Mouse (Mus musculus) cerebellum, adult 2 months (tissue): ENCODE results near the gene Neurod4. TPM values are rescaled to one million over a fixed set of nuclear protein-coding genes. Genes with fewer than 3 reads are reported as not detected.

Experiments used
- DNase-seq, 2 experiments: peaks; one replicate each; pipeline ENCODE4 v3.0.0; 2021
- H3K27ac ChIP-seq: fragments of 200-500 bp; 2 replicates; pipeline ENCODE4 v1.5.1; 2012; ENCODE audit warnings: low read length, control low read depth, inconsistent platforms; ENCODE audit not compliant: insufficient read depth
- H3K27me3 ChIP-seq: fragments of 200-500 bp; 2 replicates; pipeline ENCODE4 v1.6.1; 2012; ENCODE audit warnings: inconsistent platforms, mild to moderate bottlenecking, low read length, moderate library complexity; ENCODE audit not compliant: control insufficient read depth, insufficient read depth
- H3K4me1 ChIP-seq: fragments of 200-500 bp; 2 replicates; pipeline ENCODE4 v1.6.1; 2011; ENCODE audit warnings: low read length; ENCODE audit not compliant: control insufficient read depth, insufficient read depth
- H3K4me3 ChIP-seq: fragments of 200-500 bp; replicated peaks from 2 replicates; pipeline ENCODE3; 2011; ENCODE audit warnings: mild to moderate bottlenecking, low read depth, low read length, control low read depth; ENCODE audit not compliant: insufficient read depth
- CTCF ChIP-seq: fragments of 200-500 bp; IDR thresholded peaks from 2 replicates; pipeline ENCODE4 v1.5.1; 2011; ENCODE audit warnings: low read depth, mild to moderate bottlenecking, control low read depth, low read length, moderate library complexity, borderline replicate concordance; ENCODE audit not compliant: insufficient read depth
- POLR2A ChIP-seq: fragments of 200-500 bp; IDR thresholded peaks from 2 replicates; pipeline ENCODE4 v1.6.1; 2011; ENCODE audit warnings: low read length, control low read depth, borderline replicate concordance; ENCODE audit not compliant: insufficient read depth
- WGBS: fragments of 180-500 bp; shearing (Covaris S2); methylation state at CpG from one replicate; pipeline ENCODE4 v1.1.7; 2018; 5-methylcytosine and 5-hydroxymethylcytosine counted together
- polyA plus RNA-seq: library from polyadenylated mRNA; depleted of rRNA; stranded (reverse); fragments of >200 nt; gene quantifications from 2 replicates; pipeline ENCODE4 v1.2.3, GENCODE M21; 2012

Neurod4 gene
- polyA plus RNA-seq, 1 experiment, result 0.38 TPM

DNA sequence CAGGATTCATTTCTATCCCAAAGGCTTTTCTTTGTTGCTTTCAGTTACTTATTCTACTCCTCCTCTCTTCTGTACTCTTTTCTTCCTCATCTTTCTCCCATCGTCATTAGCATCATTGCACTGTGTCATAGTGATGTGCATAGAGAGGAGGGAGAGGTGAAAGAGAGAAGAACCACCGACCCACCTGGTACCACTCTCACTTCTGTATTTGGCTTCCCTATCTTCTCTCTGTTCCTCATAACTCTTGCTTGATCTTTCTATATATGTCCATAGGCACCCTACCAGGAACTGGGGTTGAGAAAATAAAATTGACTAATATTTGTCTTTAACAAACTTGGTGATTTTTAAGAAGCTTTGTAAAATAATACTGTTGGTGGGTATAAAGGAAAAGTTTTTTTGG is 3.5 kb downstream of the Neurod4 start:
- no peaks in the 10 kb centered on the region for H3K4me1 ChIP-seq
- H3K4me3 ChIP-seq, result no peak overlapping the region
- DNase-seq, result no peak
- TF ChIP-seq CTCF (no peak), POLR2A (no peak)
- no peak overlapping the region for H3K27ac ChIP-seq
- H3K27me3 ChIP-seq, result no peaks in the 10 kb centered on the region
- WGBS, result 69% methylated on average over 2 of the region's 2 CpGs

DNA sequence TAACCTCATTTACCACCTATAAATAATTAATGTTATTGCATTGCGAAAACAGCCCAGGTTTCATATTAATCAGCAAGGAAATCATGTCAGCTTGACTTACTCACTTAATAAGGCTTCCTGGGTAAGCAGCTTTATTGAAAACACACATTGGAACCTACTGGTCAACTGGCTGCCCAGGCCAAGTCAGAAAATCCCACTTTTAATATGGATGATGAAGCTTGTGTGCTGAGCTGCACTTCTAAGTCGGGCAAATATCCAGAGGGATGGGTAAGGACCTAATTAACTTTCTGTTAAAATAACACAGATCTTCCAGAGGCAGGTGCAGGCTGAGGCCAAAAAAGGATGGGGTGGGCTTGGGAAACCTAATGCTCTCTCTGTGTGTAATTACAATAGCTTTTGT is 4.3 kb downstream of the Neurod4 start:
- no peaks in the 10 kb centered on the region for H3K4me1 ChIP-seq
- WGBS, result 52% methylated on average over 2 of the region's 2 CpGs
- no peak overlapping the region for H3K27ac ChIP-seq
- no peaks in the 10 kb centered on the region for H3K27me3 ChIP-seq
- no peak overlapping the region for H3K4me3 ChIP-seq
- no peak for TF ChIP-seq CTCF
- TF ChIP-seq POLR2A, result no peak
- DNase-seq, result no peak

GRCm38 (mm10) chr10:130263203-130263602 is 16.8 kb downstream of the Neurod4 start:
- peak; percentile 69 to 87 for DNase-seq
- WGBS, result 4% methylated on average over 4 of the region's 4 CpGs

GRCm38 (mm10) chr10:130259483-130259882 is 20.6 kb downstream of the Neurod4 start:
- WGBS, result 53% methylated on average over 1 of the region's 1 CpGs
- Histone ChIP-seq H3K27ac (no peak overlapping the region), H3K4me3 (no peak overlapping the region), H3K4me1 (peaks cover 6% of the 10 kb centered on the region; the same call in 1 of the 2 replicates), H3K27me3 (no peaks in the 10 kb centered on the region)
- DNase-seq, result no peak
- TF ChIP-seq POLR2A (no peak), CTCF (no peak)

More at GRCm38 (mm10) chr10:130263203-130263602, 16.8 kb downstream of the Neurod4 start:
- TF ChIP-seq POLR2A (no peak), CTCF (no peak)
- H3K27me3 ChIP-seq, result no peaks in the 10 kb centered on the region
- H3K4me3 ChIP-seq, result no peak overlapping the region
- peaks cover 6% of the 10 kb centered on the region; the same call in 1 of the 2 replicates for H3K4me1 ChIP-seq
- no peak overlapping the region for H3K27ac ChIP-seq

- Histone ChIP-seq H3K4me1 (peaks cover 3% of the 10 kb centered on the region), H3K27me3 (no peaks in the 10 kb centered on the region), H3K27ac (no peak overlapping the region), H3K4me3 (no peak overlapping the region)
- TF ChIP-seq CTCF, result no peak
- no peak for TF ChIP-seq POLR2A
- 6% methylated on average over 2 of the region's 2 CpGs for WGBS
- peak; percentile 25 to 66 for DNase-seq
Measured at GRCm38 (mm10) chr10:130244271-130244670, 35.8 kb downstream of the Neurod4 start.

DNA sequence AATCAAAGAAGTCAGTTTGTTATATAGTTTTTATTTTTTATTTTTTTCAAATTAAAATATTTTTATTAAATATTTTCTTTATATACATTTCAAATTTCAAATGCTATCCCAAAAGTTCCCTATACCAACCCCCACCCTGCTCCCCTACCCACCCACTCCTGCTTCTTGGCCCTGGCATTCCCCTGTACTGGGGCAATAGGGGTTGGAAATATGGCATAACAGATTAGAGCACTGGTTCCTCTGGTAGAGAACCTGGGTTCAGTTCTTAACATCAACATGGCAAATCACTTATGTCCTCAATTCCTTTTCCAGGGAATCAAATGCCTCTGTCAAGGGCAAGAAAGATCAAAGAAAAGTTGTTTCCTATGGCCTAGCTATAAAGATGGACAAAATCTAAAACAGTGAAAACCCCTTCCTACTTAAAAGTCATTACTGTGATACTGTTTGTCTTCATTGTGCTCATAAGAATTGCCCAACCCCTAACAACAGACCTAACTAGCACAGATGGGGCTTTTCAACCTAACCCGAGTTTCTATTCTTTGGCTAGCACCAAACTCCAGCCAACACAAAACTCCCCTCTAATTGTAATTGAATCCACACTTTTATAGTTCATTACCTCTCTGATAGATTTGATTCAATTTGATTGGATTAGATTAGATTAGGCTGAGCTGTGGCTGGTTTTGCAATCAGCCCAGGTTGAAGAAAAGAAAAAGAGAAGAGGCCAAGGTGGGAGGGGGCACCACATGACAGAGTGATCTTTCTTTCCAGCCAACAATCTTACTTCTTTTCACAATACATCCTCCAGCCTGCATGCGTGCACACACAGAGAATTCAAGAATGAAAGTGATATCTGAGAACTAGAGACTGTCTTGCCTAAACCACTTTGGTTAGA is 41.5 kb downstream of the Neurod4 start:
- Histone ChIP-seq H3K4me1 (no peaks in the 10 kb centered on the region), H3K4me3 (no peak overlapping the region), H3K27me3 (no peaks in the 10 kb centered on the region), H3K27ac (no peak overlapping the region)
- TF ChIP-seq POLR2A, result no peak
- no peak for TF ChIP-seq CTCF
- whole genome bisulfite sequencing, result 68% methylated on average over 2 of the region's 2 CpGs
- DNase-seq, result no peak

GRCm38 (mm10) chr10:130234576-130234975 is 45.5 kb downstream of the Neurod4 start:
- DNase-seq, result no peak
- H3K4me3 ChIP-seq, result no peak overlapping the region
- WGBS, result 61% methylated on average over 1 of the region's 1 CpGs
- H3K27me3 ChIP-seq, result no peaks in the 10 kb centered on the region
- H3K27ac ChIP-seq, result no peak overlapping the region
- H3K4me1 ChIP-seq, result no peaks in the 10 kb centered on the region
- TF ChIP-seq CTCF (no peak), POLR2A (no peak)

DNA sequence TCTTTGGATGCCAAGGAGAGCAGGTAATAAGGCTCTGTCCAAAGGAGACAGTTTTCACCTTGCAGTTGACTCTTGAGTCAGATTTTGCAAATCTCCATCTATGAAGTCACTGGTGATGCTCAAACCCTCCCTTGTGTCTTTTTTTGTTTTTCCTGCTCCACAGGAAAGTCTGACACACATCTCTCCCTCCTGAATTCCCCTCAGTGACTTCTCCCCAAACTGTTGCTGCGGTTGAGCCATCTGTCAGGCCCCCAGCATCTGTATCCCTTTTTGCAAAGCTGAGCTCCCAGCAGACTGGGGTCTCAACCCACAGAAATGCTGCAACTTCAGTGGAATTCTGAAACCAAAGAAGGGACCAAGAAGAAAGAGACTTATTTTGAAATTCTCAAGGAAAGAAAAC is 47.9 kb downstream of the Neurod4 start:
- no peaks in the 10 kb centered on the region for H3K27me3 ChIP-seq
- no peaks in the 10 kb centered on the region for H3K4me1 ChIP-seq
- no peak for DNase-seq
- no peak overlapping the region for H3K27ac ChIP-seq
- WGBS, result 66% methylated on average over 1 of the region's 1 CpGs
- no peak overlapping the region for H3K4me3 ChIP-seq
- no peak for TF ChIP-seq POLR2A
- TF ChIP-seq CTCF, result no peak
